Mouse (Mus musculus): ENCODE data around the gene C1ql1.

The C1ql1 gene

GRCm38 (mm10) chr11:102901199-102901598 is 45.3 kb downstream of the C1ql1 start:
- DNase-seq (ENCODE audit: low spot score in 2 of 2) = no peak

GRCm38 (mm10) chr11:102900763-102901162 is 45.7 kb downstream of the C1ql1 start, which contains the start of gene Gfap:
Gfap (minus strand) TSS chr11:102900912.
- DNase-seq (ENCODE audit: low spot score in 2 of 2) = peak; percentile 79 to 89

- DNase-seq (ENCODE audit: low spot score in 2 of 2) = peak; percentile 82 to 87
Observed at GRCm38 (mm10) chr11:102898408-102898807, 48.1 kb downstream of the C1ql1 start.

GRCm38 (mm10) chr11:102896641-102897040 is 49.8 kb downstream of the C1ql1 start:
- no peak for DNase-seq (ENCODE audit: low spot score in 2 of 2)

- no peak for DNase-seq (ENCODE audit: low spot score in 2 of 2)
Observed at GRCm38 (mm10) chr11:102895779-102896178, 50.7 kb downstream of the C1ql1 start.

GRCm38 (mm10) chr11:102894716-102895115 is 51.8 kb downstream of the C1ql1 start:
- DNase-seq (ENCODE audit: low spot score in 2 of 2) = no peak

GRCm38 (mm10) chr11:102893015-102893651 is 53.4 kb downstream of the C1ql1 start:
- peak; percentile 75 to 78 for DNase-seq (ENCODE audit: low spot score in 2 of 2)

- DNase-seq (ENCODE audit: low spot score in 2 of 2) = no peak
Observed at GRCm38 (mm10) chr11:102890096-102890495, 56.4 kb downstream of the C1ql1 start.

Data from right cerebral cortex, postnatal 10 days (tissue).